Mouse (Mus musculus): ENCODE measurements around the gene Pxn.

Gene Pxn

GRCm38 (mm10) chr5:115526456-115527202 is 20.2 kb downstream of the Pxn start:
- no peak for DNase-seq (ENCODE audit: inconsistent ontology term)

GRCm38 (mm10) chr5:115528128-115528527 is 21.7 kb downstream of the Pxn start:
- no peak for DNase-seq (ENCODE audit: inconsistent ontology term)

- DNase-seq (ENCODE audit: inconsistent ontology term): no peak
These were observed 22.9 kb downstream of the Pxn start for GRCm38 (mm10) chr5:115529364-115529741.

- no peak for DNase-seq (ENCODE audit: inconsistent ontology term)
These were observed 23.4 kb downstream of the Pxn start for GRCm38 (mm10) chr5:115529742-115530446.

GRCm38 (mm10) chr5:115530447-115530809 is 24.0 kb downstream of the Pxn start:
- DNase-seq (ENCODE audit: inconsistent ontology term): no peak

- DNase-seq (ENCODE audit: inconsistent ontology term): peak; percentile 80
These were observed 25.3 kb downstream of the Pxn start for GRCm38 (mm10) chr5:115531671-115532270.

GRCm38 (mm10) chr5:115534290-115534731 is 27.8 kb downstream of the Pxn start:
- no peak for DNase-seq (ENCODE audit: inconsistent ontology term)

- DNase-seq (ENCODE audit: inconsistent ontology term): no peak
These were observed 28.4 kb downstream of the Pxn start for GRCm38 (mm10) chr5:115534856-115535255.

GRCm38 (mm10) chr5:115535635-115536034 is 29.2 kb downstream of the Pxn start:
- no peak for DNase-seq (ENCODE audit: inconsistent ontology term)

GRCm38 (mm10) chr5:115538017-115538692 is 31.7 kb downstream of the Pxn start:
- no peak for DNase-seq (ENCODE audit: inconsistent ontology term)

GRCm38 (mm10) chr5:115538693-115539043 is 32.2 kb downstream of the Pxn start:
- DNase-seq (ENCODE audit: inconsistent ontology term): peak; percentile 93

GRCm38 (mm10) chr5:115542635-115543384 is 36.3 kb downstream of the Pxn start:
- no peak for DNase-seq (ENCODE audit: inconsistent ontology term)

- peak; percentile 92 for DNase-seq (ENCODE audit: inconsistent ontology term)
These were observed 37.2 kb downstream of the Pxn start for GRCm38 (mm10) chr5:115543509-115544253.

GRCm38 (mm10) chr5:115544655-115545185 is 38.2 kb downstream of the Pxn start:
- DNase-seq (ENCODE audit: inconsistent ontology term): no peak

GRCm38 (mm10) chr5:115545636-115546035 is 39.2 kb downstream of the Pxn start:
- DNase-seq (ENCODE audit: inconsistent ontology term): no peak

GRCm38 (mm10) chr5:115546536-115546935 is 40.1 kb downstream of the Pxn start:
- no peak for DNase-seq (ENCODE audit: inconsistent ontology term)

- peak; percentile 83 for DNase-seq (ENCODE audit: inconsistent ontology term)
These were observed 40.5 kb downstream of the Pxn start for GRCm38 (mm10) chr5:115547014-115547413.

- no peak for DNase-seq (ENCODE audit: inconsistent ontology term)
These were observed 40.9 kb downstream of the Pxn start for GRCm38 (mm10) chr5:115547421-115547820.

- no peak for DNase-seq (ENCODE audit: inconsistent ontology term)
These were observed 42.2 kb downstream of the Pxn start for GRCm38 (mm10) chr5:115548501-115549285.

GRCm38 (mm10) chr5:115550482-115551005 is 44.1 kb downstream of the Pxn start:
- DNase-seq (ENCODE audit: inconsistent ontology term): no peak
